Mouse (Mus musculus) kidney, adult 9 months (tissue): ENCODE results near the gene Tbpl1.

Experiments used
- DNase-seq: peaks from one replicate; pipeline ENCODE4 v3.0.0; 2022

The Tbpl1 gene

DNA sequence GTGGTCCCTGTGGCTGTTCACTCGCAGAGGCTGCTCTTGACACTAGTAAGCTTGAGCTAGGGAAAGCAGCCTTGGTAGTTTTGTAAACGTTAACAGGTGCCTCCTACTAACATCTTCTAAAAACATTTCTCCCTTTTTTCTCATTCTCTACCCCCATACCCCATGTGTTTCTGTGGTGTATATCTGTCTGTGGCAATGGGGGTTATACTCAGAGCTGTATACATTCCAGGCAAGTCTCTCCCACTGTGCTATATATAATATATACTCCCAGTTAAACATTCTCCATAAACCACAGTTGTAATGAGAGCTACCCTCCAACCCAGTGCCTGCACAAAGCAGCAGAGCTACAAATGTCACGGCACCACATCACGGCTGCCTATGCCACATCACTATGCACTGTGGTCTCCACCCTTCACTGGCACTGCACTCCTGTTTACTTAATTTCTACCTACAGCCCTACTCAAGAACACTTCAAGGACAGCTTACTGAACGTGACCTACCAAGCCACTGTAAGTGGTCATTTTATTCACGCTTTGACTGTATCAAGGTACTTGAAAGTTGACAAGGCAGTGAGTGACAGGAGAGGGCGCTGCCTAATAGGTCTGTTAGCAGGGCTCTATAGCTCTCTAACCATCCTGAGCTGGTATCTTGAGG lies 23.4 kb downstream of the Tbpl1 start:
- DNase-seq = peak; percentile 24

DNA sequence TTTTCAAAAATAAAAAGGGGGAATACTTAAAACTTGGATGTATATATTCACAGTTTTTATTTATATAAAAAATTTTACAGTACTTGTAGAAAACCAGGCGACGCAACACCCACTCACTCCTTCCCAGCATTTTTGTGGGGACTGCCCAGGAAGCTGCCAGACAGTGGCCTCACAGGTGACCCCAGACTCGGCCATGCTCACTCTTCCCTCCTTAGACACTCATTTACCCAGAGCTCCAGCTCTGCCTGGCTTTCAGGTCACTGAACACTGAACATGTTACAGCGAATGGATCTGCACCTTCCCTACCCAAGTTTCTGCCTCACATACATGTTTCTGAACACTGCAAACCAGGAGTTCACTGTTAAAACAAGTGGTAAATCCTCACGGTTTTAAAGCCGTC lies 27.9 kb downstream of the Tbpl1 start:
- DNase-seq = peak; percentile 42

DNA sequence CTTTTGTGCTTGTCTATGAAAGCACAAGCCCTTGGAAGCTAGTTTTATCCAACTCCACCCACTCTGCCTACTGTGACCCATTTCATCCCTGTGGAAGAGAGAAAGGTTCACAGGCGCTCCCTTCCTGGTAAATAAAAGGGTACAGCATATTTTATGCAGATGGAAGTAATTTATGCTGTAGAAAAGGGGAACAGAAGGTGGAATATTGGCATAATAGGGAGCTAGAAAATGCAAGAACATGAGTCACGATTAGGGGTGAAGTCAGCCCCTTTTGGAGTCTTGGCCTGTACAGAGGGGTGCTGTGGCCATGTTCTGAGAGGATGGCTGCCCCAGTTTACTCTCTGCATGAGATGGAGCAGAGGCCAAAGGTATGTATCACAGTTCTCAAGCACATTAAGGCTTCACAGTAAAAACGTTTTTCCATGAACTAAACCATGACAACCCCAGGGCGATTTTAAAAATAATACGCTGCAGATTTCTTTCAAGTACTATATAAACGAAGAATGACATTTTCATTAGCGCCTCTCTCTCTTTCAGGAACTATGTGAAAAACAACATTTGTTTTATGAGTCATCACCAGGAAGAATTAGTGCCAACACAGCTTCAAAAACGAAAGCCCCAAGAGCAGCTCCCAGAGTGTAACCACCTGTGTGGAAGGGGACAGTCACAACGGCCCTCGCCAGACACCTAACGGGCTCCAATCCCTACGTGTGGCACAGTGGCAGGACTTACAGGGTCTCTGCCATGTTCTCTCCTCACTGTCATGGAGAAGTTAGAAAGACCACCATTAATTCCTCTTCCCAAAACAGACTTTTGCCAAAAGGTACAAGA lies 30.0 kb downstream of the Tbpl1 start:
- DNase-seq = no peak

DNA sequence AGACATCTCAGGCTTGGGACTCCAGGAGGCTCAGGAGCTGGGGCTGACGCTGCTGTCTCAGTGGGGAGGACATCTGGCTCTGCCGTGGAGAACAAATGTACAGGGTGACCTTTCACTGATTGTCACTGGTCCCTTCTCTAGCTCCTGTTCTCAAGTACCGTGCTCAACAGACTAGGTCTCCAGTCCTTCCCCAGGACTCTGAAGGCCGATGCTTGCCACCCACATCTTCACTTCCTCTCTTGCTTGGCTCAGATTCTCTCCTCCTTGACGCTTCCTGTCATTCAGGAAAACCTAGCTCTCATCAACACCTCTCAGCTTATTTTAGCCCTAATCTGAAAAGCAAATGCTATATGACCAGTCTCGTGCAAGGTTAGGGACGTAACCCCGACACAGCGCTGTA lies 31.0 kb downstream of the Tbpl1 start:
- DNase-seq = no peak

DNA sequence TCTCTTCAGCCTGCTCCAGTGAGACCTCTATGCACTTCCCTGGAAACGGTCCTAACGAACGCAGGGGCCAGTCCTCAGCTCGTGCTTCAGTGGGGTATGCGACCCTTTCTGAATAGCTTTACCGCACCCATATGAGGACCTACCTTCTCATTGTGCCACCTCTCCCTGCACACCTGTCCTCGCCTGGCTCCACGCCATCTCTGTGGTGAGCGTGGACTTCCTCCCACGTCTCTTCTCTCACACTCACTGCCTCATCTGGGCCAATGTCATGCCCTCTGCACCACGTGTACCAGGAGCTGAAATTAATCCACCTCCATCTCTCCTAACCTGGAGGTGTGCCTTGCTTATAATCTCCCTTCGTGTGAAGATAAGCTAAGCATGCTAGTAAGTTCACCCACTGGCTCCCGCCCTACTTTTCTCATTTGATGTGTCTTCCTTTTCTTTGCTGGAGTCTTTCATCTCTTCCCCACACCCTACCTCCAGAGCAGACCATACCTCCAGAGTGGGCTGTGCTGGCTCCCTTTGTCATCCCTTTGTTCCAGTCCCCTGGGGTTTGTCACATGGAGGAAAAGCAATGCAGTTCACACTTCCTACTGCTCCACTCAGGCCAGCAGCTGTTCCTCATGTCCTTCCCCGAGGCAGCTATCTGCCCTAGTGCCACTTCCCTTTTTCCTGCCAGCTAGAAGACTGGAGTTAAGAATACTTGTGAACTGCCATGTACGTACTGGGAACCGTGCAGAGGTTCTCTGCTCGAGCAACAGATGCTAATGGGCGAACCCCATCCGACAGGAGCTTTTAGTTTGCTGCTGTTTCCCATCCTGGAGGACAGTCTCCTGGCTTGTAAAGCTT lies 32.0 kb downstream of the Tbpl1 start:
- no peak for DNase-seq

DNA sequence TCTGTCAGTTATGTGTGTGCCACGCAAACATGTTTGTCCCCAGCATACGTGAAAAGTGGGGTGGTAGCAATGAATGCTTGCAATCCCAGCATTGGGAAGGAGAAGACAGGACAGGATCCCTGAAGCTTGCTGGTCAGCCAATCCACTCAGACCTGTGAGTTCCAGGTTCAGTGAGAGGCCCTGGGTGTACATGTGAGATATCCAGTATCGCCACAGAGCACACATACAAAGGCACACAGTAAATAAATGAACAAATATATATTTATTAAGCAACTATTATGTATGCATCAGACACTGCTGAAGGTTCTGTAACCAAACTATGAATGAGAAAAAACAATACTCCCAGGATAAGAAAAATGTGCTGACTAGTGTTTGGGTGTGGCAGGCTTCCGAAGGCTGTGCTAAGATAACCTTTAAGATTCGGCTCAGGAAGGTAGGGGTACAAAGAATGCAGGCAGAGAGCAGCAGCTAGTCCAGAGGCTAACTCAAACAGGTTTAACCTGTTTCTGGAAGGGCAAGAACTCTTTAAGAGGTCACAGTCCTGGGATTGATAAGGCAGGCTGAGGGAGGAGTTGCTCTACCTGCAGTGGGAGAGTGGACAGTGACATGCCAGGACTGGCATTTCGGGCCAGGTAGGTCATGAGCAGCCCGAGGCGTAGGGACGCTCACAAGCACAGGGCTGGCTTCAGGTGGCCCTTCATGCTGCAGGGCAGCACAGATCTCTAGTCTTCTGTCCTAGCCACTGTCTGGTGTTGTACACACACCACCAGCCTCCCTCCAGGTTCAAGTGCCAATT lies 33.4 kb downstream of the Tbpl1 start:
- DNase-seq = peak; percentile 38

DNA sequence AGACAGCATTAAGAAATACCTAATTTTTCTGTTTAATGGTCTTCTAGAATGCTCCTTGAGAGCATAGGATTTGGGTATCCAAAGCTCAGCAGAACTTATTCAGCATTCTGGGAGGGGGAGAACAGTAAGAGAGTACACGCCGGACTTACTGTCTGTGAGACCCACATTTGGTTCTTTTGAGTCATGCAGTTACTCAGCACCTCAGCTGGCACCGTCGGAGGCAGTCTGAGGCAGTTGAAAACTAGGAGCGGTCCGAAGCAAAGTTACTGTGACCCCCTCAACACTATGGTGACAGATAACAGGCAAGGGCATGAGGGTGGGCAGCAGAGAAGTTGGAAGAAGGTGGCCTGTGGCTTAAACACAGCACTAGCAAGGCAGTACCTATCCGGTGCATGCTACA lies 34.9 kb downstream of the Tbpl1 start:
- DNase-seq = no peak

DNA sequence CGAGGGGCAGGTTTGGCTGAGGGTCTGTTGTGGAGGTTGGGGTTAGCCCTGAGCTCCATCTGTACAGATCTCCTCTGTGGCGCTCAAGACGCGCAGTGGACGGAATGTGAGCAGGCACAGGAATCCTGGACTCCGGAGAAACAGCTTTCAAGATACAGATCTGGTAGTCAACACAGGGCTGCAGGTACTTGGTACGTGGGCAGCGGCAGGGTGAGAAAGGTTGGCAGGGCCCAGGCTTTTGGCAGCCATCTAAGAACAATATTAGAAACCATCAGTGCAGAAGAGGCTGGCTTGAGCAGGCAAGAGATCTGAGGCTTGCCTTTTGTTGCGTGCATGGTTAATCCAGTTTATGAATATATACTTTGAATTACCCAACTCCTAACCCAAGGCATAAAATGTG lies 35.5 kb downstream of the Tbpl1 start:
- peak; percentile 38 for DNase-seq

DNA sequence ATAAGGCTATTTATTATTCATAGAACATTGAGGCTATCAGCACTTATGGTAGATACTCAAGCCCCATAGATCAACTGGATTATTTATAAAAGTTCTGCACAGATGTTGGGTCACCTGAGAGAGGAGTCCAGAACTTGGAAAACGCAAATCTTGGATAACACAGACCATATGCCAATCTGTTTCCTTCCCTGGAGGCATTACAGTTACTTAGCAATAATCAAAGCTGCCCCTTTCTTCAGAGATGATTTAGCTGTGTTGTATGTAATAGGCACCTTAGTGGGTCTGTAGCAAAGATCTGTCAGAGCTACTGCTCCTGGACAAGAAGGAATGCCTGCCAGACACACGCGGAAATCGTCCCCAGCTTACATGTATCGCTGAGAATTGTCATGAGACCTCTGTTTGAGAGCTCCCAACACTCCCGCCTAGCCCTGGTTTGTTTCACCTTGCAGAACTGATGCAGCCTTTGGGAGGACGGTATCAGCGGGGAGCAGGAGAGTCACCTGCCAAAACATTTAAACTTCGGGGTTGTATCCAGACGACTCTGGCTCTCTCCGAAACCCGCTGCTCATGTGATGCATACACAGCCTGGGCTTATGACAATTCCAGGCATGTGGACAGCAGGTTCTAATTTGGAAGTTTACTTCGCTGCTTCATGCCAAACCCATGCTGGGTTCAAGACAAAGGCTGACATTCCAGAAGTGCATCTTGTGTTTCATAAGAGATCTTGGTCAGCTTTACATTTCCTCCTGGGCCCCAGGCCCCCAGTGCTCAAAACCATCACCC lies 55.7 kb downstream of the Tbpl1 start:
- DNase-seq = no peak

DNA sequence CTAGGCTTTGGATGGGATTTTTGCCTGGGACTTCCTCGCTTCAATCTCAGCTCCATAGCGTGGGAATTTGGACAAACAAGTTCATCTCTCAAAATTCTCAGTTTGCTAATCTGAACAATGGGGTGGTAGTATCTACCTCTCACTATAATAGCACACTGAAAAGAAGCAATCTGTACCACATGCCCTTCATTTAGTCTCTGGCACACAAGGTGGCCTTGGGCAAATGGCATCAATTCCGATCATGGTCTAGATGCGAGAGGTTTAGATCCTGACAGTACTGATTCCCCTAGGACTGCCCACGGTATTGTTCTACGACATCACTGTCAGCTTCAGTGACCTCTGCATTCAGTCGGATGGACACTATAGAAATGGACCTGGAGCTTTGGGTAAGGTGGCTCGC lies 57.6 kb downstream of the Tbpl1 start:
- DNase-seq = no peak

DNA sequence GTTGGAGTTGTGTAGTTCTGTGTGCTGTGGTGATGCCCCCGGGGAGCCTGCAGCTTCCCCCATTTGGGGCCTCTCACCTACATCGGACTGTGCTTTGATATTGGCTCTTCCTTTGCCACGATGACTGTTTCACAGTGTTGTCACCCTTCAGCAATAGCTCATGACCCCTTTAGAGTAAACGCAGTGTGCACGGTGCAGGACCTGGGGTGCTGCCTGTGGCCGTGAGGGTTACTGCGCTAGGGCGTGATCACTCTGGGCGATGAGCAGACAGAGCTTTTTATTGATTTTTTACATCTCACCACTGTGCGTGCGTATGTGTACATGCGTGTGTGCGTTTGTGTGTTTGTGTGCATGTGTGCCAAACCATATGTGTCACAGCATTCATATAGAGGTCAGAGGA lies 63.2 kb downstream of the Tbpl1 start:
- no peak for DNase-seq

DNA sequence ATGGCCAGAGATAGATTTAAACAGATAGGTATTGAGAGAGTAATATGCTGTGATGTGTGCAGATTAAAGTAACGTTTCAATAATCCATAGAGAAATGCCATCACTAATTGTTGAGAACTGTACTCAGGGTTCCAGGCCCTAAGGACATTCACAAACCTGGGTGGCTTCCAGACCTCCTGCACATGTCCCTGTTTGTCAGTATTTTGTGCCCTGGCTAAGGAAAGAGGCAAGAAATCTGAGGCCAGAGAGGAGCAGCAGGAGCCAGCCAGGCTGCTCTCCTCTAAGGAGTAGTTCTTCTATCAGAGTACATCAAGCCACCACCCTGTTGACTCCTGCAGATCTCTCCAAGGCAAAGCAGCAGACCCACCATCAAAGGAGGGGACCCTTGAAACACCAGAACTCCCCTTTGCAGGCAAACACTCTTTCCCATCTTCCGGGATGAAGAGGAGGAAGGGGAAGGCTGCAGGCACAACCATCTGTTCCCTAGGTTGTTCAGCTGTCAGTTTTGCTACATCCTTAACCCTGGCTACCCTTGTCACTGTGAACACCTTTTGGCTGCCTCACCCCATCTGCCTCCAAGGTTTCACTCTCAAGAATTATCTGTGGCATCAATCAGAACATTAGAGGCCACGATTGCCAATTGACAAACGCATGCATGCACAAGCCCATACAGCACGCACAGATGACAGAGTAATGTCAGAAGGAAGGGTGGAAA lies 71.3 kb downstream of the Tbpl1 start:
- DNase-seq = no peak

DNA sequence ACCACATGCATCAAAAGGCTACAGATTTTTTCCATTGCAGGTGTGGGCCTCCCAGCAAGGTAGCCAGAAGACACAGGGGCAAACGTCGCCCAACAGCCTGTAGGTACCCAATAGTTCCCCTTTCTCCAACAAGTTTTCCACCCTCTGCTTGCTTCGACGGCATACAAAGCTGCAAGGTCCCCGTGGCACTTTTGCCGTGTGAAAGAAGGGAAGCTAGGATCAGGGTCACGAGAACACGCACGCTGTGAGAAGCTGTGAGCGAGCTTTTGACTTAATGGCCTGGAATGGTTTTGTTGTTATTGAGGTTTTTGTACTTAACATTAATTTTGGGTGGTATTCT lies 72.4 kb downstream of the Tbpl1 start:
- no peak for DNase-seq

DNA sequence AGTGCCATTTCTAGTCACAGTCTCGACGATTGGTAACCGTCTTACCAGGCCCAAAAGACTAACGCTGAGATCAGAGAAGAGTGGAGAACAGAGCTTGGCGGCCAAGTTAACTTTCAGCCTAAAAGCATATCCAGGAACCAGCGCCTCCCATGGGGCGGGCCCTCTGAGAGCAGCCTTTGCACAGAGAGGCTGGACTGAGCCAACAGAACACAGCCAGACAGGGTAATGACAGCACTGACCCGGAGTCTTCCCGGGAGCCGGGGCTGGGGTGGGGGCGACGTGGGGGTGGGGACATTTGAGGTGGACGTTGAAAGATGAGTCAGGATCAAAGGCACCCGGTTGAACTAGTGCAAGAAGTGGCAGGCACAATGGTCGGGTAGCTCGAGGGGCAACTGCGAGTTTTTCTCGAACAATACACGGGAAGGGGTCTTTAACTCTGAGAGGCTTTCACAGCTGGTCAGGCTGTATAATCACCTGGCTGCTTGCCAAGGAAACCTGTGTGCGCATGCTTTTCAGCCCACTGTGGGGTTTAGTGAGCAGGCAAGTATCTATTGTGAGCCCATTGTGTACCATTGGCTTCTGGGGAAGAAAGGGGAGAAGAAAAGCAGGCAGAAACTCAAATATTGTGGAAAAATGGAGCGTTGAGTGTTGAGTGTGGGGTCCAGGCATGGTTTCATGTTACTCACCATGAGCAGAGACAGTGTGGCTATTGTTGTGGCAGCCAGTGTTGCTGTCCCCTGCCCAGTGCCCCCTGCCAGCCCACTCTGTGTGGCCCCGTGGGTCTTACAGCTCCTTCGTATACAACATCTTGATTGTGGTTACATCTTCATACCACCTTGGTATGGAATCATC lies 73.0 kb downstream of the Tbpl1 start:
- peak; percentile 38 for DNase-seq
